Mouse (Mus musculus) adipocyte (in vitro differentiated cells): ENCODE measurements around the gene Ap2m1.

Experiments
- DNase-seq: peaks from one replicate; pipeline ENCODE4 v3.0.0-alpha.2; 2016; ENCODE audit warnings: low spot score

Ap2m1 gene

GRCm38 (mm10) chr16:20529375-20529774 lies 5.9 kb upstream of the Ap2m1 start:
- DNase-seq, result no peak

GRCm38 (mm10) chr16:20530941-20531340 lies 4.3 kb upstream of the Ap2m1 start:
- no peak for DNase-seq

GRCm38 (mm10) chr16:20534617-20535295 lies 522 bp upstream of the Ap2m1 start:
- DNase-seq, result no peak

GRCm38 (mm10) chr16:20536081-20536665 lies 895 bp downstream of the Ap2m1 start:
- DNase-seq, result no peak

GRCm38 (mm10) chr16:20537071-20537471 lies 1.8 kb downstream of the Ap2m1 start:
- DNase-seq, result peak; percentile 55

GRCm38 (mm10) chr16:20537601-20538320 lies 2.5 kb downstream of the Ap2m1 start:
- DNase-seq, result no peak

GRCm38 (mm10) chr16:20539649-20540048 lies 4.4 kb downstream of the Ap2m1 start:
- DNase-seq, result no peak

GRCm38 (mm10) chr16:20540438-20540837 lies 5.2 kb downstream of the Ap2m1 start:
- no peak for DNase-seq

GRCm38 (mm10) chr16:20545696-20546095 lies 10.4 kb downstream of the Ap2m1 start:
- no peak for DNase-seq

GRCm38 (mm10) chr16:20547423-20547822 lies 12.1 kb downstream of the Ap2m1 start:
- peak; percentile 39 for DNase-seq

- peak; percentile 100 for DNase-seq
Measured at GRCm38 (mm10) chr16:20548096-20548948, 13.0 kb downstream of the Ap2m1 start, which contains the start of gene Abcf3. Abcf3 (plus strand) TSS chr16:20548577.

- no peak for DNase-seq
Measured at GRCm38 (mm10) chr16:20549161-20549560, 13.9 kb downstream of the Ap2m1 start.

GRCm38 (mm10) chr16:20551691-20552090 lies 16.4 kb downstream of the Ap2m1 start:
- no peak for DNase-seq

GRCm38 (mm10) chr16:20552594-20552993 lies 17.3 kb downstream of the Ap2m1 start:
- no peak for DNase-seq

GRCm38 (mm10) chr16:20555000-20555399 lies 19.7 kb downstream of the Ap2m1 start:
- DNase-seq, result no peak

GRCm38 (mm10) chr16:20557381-20557780 lies 22.1 kb downstream of the Ap2m1 start:
- DNase-seq, result no peak

GRCm38 (mm10) chr16:20565075-20565474 lies 29.8 kb downstream of the Ap2m1 start:
- DNase-seq, result no peak

GRCm38 (mm10) chr16:20589366-20589938 lies 54.2 kb downstream of the Ap2m1 start, which contains the start of gene Vwa5b2:
Vwa5b2 (plus strand) TSS chr16:20589471.
- DNase-seq, result no peak

GRCm38 (mm10) chr16:20589939-20590679 lies 54.8 kb downstream of the Ap2m1 start:
- no peak for DNase-seq

- no peak for DNase-seq
Measured at GRCm38 (mm10) chr16:20590680-20591038, 55.4 kb downstream of the Ap2m1 start.

- DNase-seq, result no peak
Measured at GRCm38 (mm10) chr16:20591076-20591705, 55.9 kb downstream of the Ap2m1 start.
